Mouse (Mus musculus) Patski (cell line): Measurements from ENCODE around the gene Wdr82. TPM values are rescaled to one million over a fixed set of nuclear protein-coding genes. Genes with fewer than 3 reads are reported as not detected.

Experiments used
- ATAC-seq: fragments of 100-300 bp; one replicate; pipeline ENCODE4 v1.8.0; 2021
- CTCF ChIA-PET: fragments of 350-600 bp; sonication (Branson Sonifier 250); formaldehyde crosslinking; loops from one replicate; lab custom pipeline; 2022; ENCODE audit warnings: inconsistent platforms; lab: Charles Lee
- POLR2A ChIA-PET: fragments of 350-600 bp; sonication (Branson Sonifier 250); formaldehyde crosslinking; loops from one replicate; lab custom pipeline; 2022; ENCODE audit warnings: antibody characterized with exemption, inconsistent platforms; lab: Charles Lee
- DNase-seq: peaks from one replicate; pipeline ENCODE4 v3.0.0-alpha.2; 2011; ENCODE audit warnings: low read depth, low spot score
- H3K27me3 ChIP-seq: fragments of 371-371 bp; one replicate; pipeline ENCODE4 v1.5.1; 2021
- CTCF ChIP-seq: fragments of 100-300 bp; IDR thresholded peaks from one replicate; pipeline ENCODE4 v1.5.1; 2021
- in situ Hi-C: fragments of 300-500 bp; cut with MboI; formaldehyde crosslinking; loops from 3 replicates; pipeline ENCODE4 v1.11.1; 2018; ENCODE audit warnings: low pct_unique_long_range_greater_than_20kb, mixed read lengths
- polyA plus RNA-seq: library from polyadenylated mRNA; unstranded; gene quantifications from one replicate; pipeline ENCODE4 v1.2.3, GENCODE M21; 2021

Gene Wdr82
- polyA plus RNA-seq, 1 experiment from 2014 or later = 82.0 TPM

- POLR2A ChIA-PET = interaction anchor here (0.6 to 1.0 kb wide), 2 partner anchors 37 to 89 kb away, joined by 4 read pairs; no protein-coding TSS in a partner anchor
- ATAC-seq = no peak
- CTCF ChIA-PET = interaction anchor here (0.7 to 1.1 kb wide), 3 partner anchors 14 to 43 kb away, joined by 3 to 4 read pairs (median 3); partner anchors contain the start of gene Poc1a
- in situ Hi-C loops = no loop called here
- TF ChIP-seq CTCF = no peak
- DNase-seq = no peak
- no peaks in the 10 kb centered on the region for H3K27me3 ChIP-seq
Observed at GRCm38 (mm10) chr9:106237878-106238277, 67.2 kb downstream of the Wdr82 start.

Other genes starting within 250 kb of the Wdr82 start
- not detected for gene Col6a5, start 210.3 kb upstream of the Wdr82 start, polyA plus RNA-seq
- 0.21 TPM for gene Col6a4, start 74.1 kb upstream of the Wdr82 start, polyA plus RNA-seq
- gene Glyctk, start 12.8 kb upstream of the Wdr82 start, polyA plus RNA-seq = 1.2 TPM
- gene Ppm1m, start 28.8 kb downstream of the Wdr82 start, polyA plus RNA-seq = 62.8 TPM
- gene Twf2, start 32.2 kb downstream of the Wdr82 start, polyA plus RNA-seq = 30.7 TPM
- gene Tlr9, start 51.7 kb downstream of the Wdr82 start, polyA plus RNA-seq = 0.03 TPM
- gene Alas1, start 77.7 kb downstream of the Wdr82 start, polyA plus RNA-seq = 91.4 TPM
- 9.9 TPM for gene Poc1a, start 110.1 kb downstream of the Wdr82 start, polyA plus RNA-seq
- gene Dusp7, start 197.7 kb downstream of the Wdr82 start, polyA plus RNA-seq = 13.6 TPM